Mouse (Mus musculus) ES-E14 (cell line): ENCODE results near the gene Amotl1. TPM values are rescaled to one million over a fixed set of nuclear protein-coding genes. Genes with fewer than 3 reads are reported as not detected.

Experiments
- DNase-seq: peaks from one replicate; pipeline ENCODE4 v3.0.0-alpha.2; 2013; ENCODE audit warnings: low read depth, low spot score
- H3K27ac ChIP-seq: 2 replicates; pipeline ENCODE4 v1.5.1; 2012; ENCODE audit warnings: low read depth, mild to moderate bottlenecking, low read length, moderate library complexity, mixed read lengths; ENCODE audit not compliant: poor library complexity, insufficient read depth, severe bottlenecking
- H3K36me3 ChIP-seq: 2 replicates; pipeline ENCODE4 v1.6.1; 2012; ENCODE audit warnings: mild to moderate bottlenecking, low read length, moderate library complexity, mixed read lengths; ENCODE audit not compliant: control insufficient read depth, poor library complexity, insufficient read depth, severe bottlenecking
- H3K4me1 ChIP-seq, 2 experiments: fragments of 150-350 bp in 1 of 2; sonication (generic) in 1 of 2; 2 replicates each; pipeline ENCODE4 v1.6.1; 2012; ENCODE audit warnings: low read length in 2 of 2, mild to moderate bottlenecking in 1 of 2, mixed read lengths in 1 of 2; ENCODE audit not compliant: control insufficient read depth in 2 of 2, insufficient read depth in 2 of 2, poor library complexity in 1 of 2
- H3K4me3 ChIP-seq, 2 experiments: fragments of 150-350 bp in 1 of 2; sonication (generic) in 1 of 2; 2 replicates each; pipeline ENCODE4 v1.5.1; 2012; ENCODE audit warnings: low read length in 2 of 2, low read depth in 1 of 2, mild to moderate bottlenecking in 1 of 2, mixed read lengths in 1 of 2; ENCODE audit not compliant: insufficient read depth in 1 of 2, poor library complexity in 1 of 2, severe bottlenecking in 1 of 2
- H3K9ac ChIP-seq: 2 replicates; pipeline ENCODE4 v1.6.1; 2012; ENCODE audit warnings: low read depth, mild to moderate bottlenecking, low read length, mixed read lengths; ENCODE audit not compliant: poor library complexity, insufficient read depth, severe bottlenecking
- H3K9me3 ChIP-seq: fragments of 150-350 bp; sonication (generic); 2 replicates; pipeline ENCODE4 v1.6.1; 2012; ENCODE audit warnings: low read depth, mild to moderate bottlenecking, low read length; ENCODE audit not compliant: control insufficient read depth, insufficient read depth
- CHD2 ChIP-seq: IDR thresholded peaks from 2 replicates; pipeline ENCODE4 v1.6.1; 2014; ENCODE audit warnings: mild to moderate bottlenecking, low read depth, low read length, inconsistent platforms
- HCFC1 ChIP-seq: IDR thresholded peaks from 2 replicates; pipeline ENCODE4 v1.6.1; 2012; ENCODE audit warnings: low read length, inconsistent platforms, borderline replicate concordance; ENCODE audit not compliant: insufficient read depth
- MAFK ChIP-seq: IDR thresholded peaks from 2 replicates; pipeline ENCODE4 v1.6.1; 2014; ENCODE audit warnings: mild to moderate bottlenecking, low read depth, low read length, inconsistent platforms; ENCODE audit not compliant: insufficient read depth
- ZC3H11A ChIP-seq: IDR thresholded peaks from 2 replicates; pipeline ENCODE4 v1.6.1; 2012; ENCODE audit warnings: low read depth, mild to moderate bottlenecking, inconsistent platforms, low read length, borderline replicate concordance
- ZNF384 ChIP-seq: IDR thresholded peaks from 2 replicates; pipeline ENCODE4 v1.6.1; 2012; ENCODE audit warnings: low read depth, low read length, inconsistent platforms
- in situ Hi-C, 2 experiments: fragments of 600-800 bp; cut with MboI; formaldehyde crosslinking; loops; one replicate each; pipeline ENCODE4 v1.15.1; 2025; ENCODE audit warnings: low sequenced_read_pairs in 2 of 2, inconsistent platforms in 1 of 2; ENCODE audit not compliant: unreplicated experiment in 2 of 2
- total RNA-seq: library from RNA; depleted of rRNA; stranded (reverse); fragments of 300-350 nt; gene quantifications from 2 replicates; pipeline ENCODE4 v1.2.3, GENCODE M21; 2012

The Amotl1 gene
- total RNA-seq, 1 experiment: 24.6 TPM

- Histone ChIP-seq H3K27ac (no peak overlapping the region), H3K9me3 (no peaks in the 10 kb centered on the region), H3K4me3 (no peak overlapping the region), H3K4me1 (no peaks in the 10 kb centered on the region), H3K9ac (no peak overlapping the region), H3K36me3 (no peaks in the 10 kb centered on the region)
- TF ChIP-seq ZNF384: no peak
- in situ Hi-C loops: no loop called here
- DNase-seq: no peak
These were observed 114.9 kb downstream of the Amotl1 start for GRCm38 (mm10) chr9:14530004-14530403.

GRCm38 (mm10) chr9:14523408-14524043, 121.3 kb downstream of the Amotl1 start:
- Histone ChIP-seq H3K36me3 (no peaks in the 10 kb centered on the region), H3K4me1 (no peaks in the 10 kb centered on the region), H3K9ac (no peak overlapping the region), H3K9me3 (no peaks in the 10 kb centered on the region), H3K4me3 (no peak overlapping the region), H3K27ac (no peak overlapping the region)
- peak; percentile 63 for DNase-seq
- TF ChIP-seq ZC3H11A: peak; percentile 71; the same call in 1 of the 2 replicates
- no peak for TF ChIP-seq MAFK
- in situ Hi-C loops: no loop called here

GRCm38 (mm10) chr9:14521695-14522094, 123.2 kb downstream of the Amotl1 start:
- H3K27ac ChIP-seq: no peak overlapping the region
- no peaks in the 10 kb centered on the region for H3K9me3 ChIP-seq
- no peak for DNase-seq
- H3K9ac ChIP-seq: no peak overlapping the region
- TF ChIP-seq HCFC1 (no peak), ZNF384 (no peak), ZC3H11A (no peak)
- in situ Hi-C loops: no loop called here
- H3K4me1 ChIP-seq: no peaks in the 10 kb centered on the region
- H3K4me3 ChIP-seq: no peak overlapping the region
- no peaks in the 10 kb centered on the region for H3K36me3 ChIP-seq

DNA sequence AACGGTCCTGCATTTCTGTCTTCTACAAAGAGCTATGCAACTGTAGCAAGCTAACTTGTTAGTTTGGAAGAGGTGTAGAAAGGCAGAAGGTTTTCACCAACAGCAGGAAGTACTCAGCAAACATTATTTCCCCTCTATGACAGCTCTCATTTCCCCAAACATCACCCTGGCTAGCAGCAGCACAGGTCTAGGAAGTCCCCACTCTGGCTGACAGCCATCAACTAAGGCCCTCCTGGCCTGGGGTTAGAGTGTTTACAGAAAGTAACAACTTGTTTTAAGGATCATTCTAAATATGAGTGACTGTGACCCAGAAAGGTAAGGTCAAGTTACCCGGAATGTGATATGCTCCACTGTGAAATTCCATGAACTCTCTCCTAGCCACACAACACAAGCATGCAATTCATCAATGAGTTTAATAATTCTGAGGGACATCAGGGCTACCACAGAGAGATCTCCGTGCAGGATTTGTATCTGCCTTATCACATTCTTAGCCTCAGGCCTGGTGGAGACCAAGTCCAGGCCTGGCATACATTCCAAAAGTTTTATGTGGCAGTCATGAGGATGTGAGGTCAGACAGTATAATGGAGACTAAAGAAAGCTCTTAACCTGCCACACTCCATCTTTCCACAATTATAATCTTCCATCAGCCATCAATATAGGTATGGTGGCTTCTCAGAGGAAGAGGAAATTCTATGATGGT, 123.7 kb downstream of the Amotl1 start:
- H3K4me1 ChIP-seq: no peaks in the 10 kb centered on the region
- DNase-seq: no peak
- H3K27ac ChIP-seq: no peak overlapping the region
- no peaks in the 10 kb centered on the region for H3K36me3 ChIP-seq
- in situ Hi-C loops: no loop called here
- no peaks in the 10 kb centered on the region for H3K9me3 ChIP-seq
- H3K9ac ChIP-seq: no peak overlapping the region
- H3K4me3 ChIP-seq: no peak overlapping the region
- TF ChIP-seq ZC3H11A: no peak
- no peak for TF ChIP-seq ZNF384
- TF ChIP-seq HCFC1: no peak
- TF ChIP-seq MAFK: no peak
- TF ChIP-seq CHD2: no peak

DNA sequence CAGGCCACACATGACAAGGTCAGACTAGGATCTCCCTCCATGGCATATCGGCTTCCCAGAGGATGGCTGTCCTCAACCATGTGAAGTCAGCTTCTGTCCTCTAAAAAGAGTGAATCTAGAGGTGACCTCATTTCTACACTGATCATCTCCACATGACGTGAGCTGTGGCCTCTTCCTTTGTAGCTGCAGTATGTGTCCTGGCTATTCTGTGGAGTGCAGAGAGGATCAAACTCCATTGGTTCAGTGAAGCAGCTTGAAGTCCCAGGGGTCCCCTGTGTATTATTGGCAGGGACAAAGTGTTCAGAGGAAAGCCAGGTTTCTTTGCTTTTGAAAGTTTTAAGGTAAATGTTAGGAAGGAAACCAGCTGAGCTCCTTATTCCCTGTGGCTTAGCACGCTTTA, 126.8 kb downstream of the Amotl1 start:
- no peak for DNase-seq
- Histone ChIP-seq H3K9ac (no peak overlapping the region), H3K4me3 (no peak overlapping the region), H3K9me3 (no peaks in the 10 kb centered on the region), H3K36me3 (no peaks in the 10 kb centered on the region), H3K4me1 (no peaks in the 10 kb centered on the region), H3K27ac (no peak overlapping the region)
- in situ Hi-C loops: loop anchor here in 1 of 2 experiments (5.0 kb wide), 1 partner anchor 179 kb away; no protein-coding TSS in a partner anchor
- TF ChIP-seq MAFK: no peak
- no peak for TF ChIP-seq ZC3H11A
- no peak for TF ChIP-seq ZNF384
- TF ChIP-seq CHD2: no peak
- no peak for TF ChIP-seq HCFC1
